Mouse (Mus musculus) bone marrow, adult 2 months (tissue): ENCODE measurements around the gene Srsf10.

ENCODE experiments used
- CTCF ChIP-seq: fragments of 200-500 bp; IDR thresholded peaks from 2 replicates; pipeline ENCODE4 v1.5.1; 2011; ENCODE audit warnings: low read length, control low read depth; ENCODE audit not compliant: control insufficient read depth, insufficient read depth
- POLR2A ChIP-seq: fragments of 200-500 bp; IDR thresholded peaks from 2 replicates; pipeline ENCODE4 v1.6.1; 2011; ENCODE audit warnings: low read depth, mild to moderate bottlenecking, control low read depth, low read length, borderline replicate concordance; ENCODE audit not compliant: control insufficient read depth

DNA sequence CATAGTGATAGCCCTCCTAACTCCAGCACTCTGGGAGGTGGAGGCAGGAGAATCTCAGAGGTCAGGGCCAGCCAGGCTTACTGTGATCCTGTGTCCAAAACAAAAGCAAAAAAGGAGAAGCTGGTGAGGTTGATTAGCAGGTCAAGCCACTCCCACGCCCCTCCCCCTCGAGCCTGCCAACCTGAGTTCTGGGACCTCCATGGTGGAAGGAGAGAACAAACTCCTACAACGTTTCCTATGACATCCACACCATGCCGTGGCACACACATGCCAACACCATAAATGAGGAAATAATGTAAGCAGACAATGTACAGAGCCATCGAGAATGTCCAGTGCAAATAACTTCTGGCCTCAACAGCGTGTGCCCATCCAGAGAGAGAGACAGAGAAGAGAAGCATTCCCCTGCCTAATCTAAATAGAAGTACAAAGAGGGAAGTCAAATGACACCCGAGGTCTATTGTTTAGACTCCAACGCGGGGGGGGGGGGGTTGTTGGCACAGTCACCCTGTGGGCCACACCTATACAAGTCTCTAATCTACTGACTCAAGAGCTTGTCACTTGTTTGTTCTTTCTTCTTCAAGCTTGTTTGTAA lies 20.5 kb downstream of the Srsf10 start:
- TF ChIP-seq CTCF (no peak), POLR2A (no peak)
